Mouse (Mus musculus): ENCODE data around the gene Spi1.

DNA sequence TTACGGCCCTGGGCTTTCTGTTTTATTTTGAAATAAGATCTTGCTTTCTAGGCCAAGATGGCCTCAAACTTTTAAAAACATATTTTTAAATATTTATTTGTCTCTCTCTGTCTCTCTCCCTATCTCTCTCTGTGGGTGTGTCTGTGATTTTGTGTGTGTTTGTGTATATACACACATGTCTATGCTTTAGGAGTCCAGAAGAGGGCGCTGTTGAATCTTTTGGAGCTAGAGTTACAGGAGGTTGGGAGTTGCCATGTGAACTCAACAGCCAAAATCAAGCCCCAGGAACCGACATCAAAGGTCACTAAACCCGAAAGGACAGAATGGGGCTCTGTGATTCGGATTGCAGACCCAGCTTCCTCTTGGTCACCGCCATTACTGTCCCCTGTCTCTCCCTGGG is 28.2 kb downstream of the Spi1 start:
- TF ChIP-seq CTCF (IDR thresholded peaks at IDR 0.05; ENCODE audit: borderline replicate concordance, insufficient read depth, low read depth, low read length) (no peak), POLR2A (IDR thresholded peaks at IDR 0.05; ENCODE audit: borderline replicate concordance, insufficient read depth, low read length) (no peak)
